Mouse (Mus musculus) MEL (cell line): ENCODE measurements around the gene Btnl4. TPM values are rescaled to one million over a fixed set of nuclear protein-coding genes. Genes with fewer than 3 reads are reported as not detected.

Source experiments
- DNase-seq: peaks from one replicate; pipeline ENCODE4 v3.0.0; 2011; ENCODE audit warnings: low read depth, low spot score
- H3K27ac ChIP-seq: 2 replicates; pipeline ENCODE4 v1.5.1; 2012; ENCODE audit warnings: low read depth, mild to moderate bottlenecking, control low read depth, low read length, moderate library complexity; ENCODE audit not compliant: control insufficient read depth
- H3K27me3 ChIP-seq, 2 experiments: fragments of 150-350 bp in 1 of 2; sonication (generic) in 1 of 2; 2 replicates each; pipeline ENCODE4 v1.6.1; 2012; ENCODE audit warnings: low read length in 2 of 2, mild to moderate bottlenecking in 2 of 2, improper control_type of control experiment in 1 of 2, moderate library complexity in 1 of 2; ENCODE audit not compliant: insufficient read depth in 2 of 2, control insufficient read depth in 1 of 2
- H3K36me3 ChIP-seq, 2 experiments: 2 replicates each; pipeline ENCODE4 v1.6.1; 2012 to 2014; ENCODE audit warnings: low read length in 2 of 2, improper control_type of control experiment in 1 of 2, inconsistent platforms in 1 of 2, mild to moderate bottlenecking in 1 of 2; ENCODE audit not compliant: insufficient read depth in 2 of 2, control insufficient read depth in 1 of 2
- H3K4me1 ChIP-seq, 2 experiments: fragments of 150-350 bp in 1 of 2; sonication (generic) in 1 of 2; 2 replicates each; pipeline ENCODE4 v1.6.1; 2012; ENCODE audit warnings: low read length in 2 of 2, improper control_type of control experiment in 1 of 2, mild to moderate bottlenecking in 1 of 2; ENCODE audit not compliant: insufficient read depth in 2 of 2, control insufficient read depth in 1 of 2
- H3K4me3 ChIP-seq, 2 experiments: fragments of 150-350 bp in 1 of 2; sonication (generic) in 1 of 2; 2 replicates each; pipeline ENCODE4 v1.5.1; 2012; ENCODE audit warnings: low read depth in 2 of 2, low read length in 2 of 2, mild to moderate bottlenecking in 2 of 2, moderate library complexity in 2 of 2, control low read depth in 1 of 2, improper control_type of control experiment in 1 of 2; ENCODE audit not compliant: control insufficient read depth in 1 of 2, insufficient read depth in 1 of 2
- H3K79me2 ChIP-seq: 2 replicates; pipeline ENCODE4 v1.6.1; 2012; ENCODE audit warnings: mild to moderate bottlenecking, low read length, moderate library complexity; ENCODE audit not compliant: control insufficient read depth, poor library complexity, insufficient read depth
- H3K9ac ChIP-seq: 2 replicates; pipeline ENCODE4 v1.6.1; 2012; ENCODE audit warnings: low read depth, mild to moderate bottlenecking, control low read depth, low read length, moderate library complexity; ENCODE audit not compliant: control insufficient read depth, poor library complexity, severe bottlenecking
- H3K9me3 ChIP-seq: fragments of 150-350 bp; sonication (generic); replicated peaks from 2 replicates; pipeline ENCODE4 v1.6.1; 2012; ENCODE audit warnings: mild to moderate bottlenecking, low read length, improper control_type of control experiment, moderate library complexity; ENCODE audit not compliant: insufficient read depth
- CTCF ChIP-seq, 3 experiments: IDR thresholded peaks in 2 of 3; conservative IDR thresholded peaks in 1 of 3; 2 replicates each; pipeline ENCODE4 v1.5.1; 2011 to 2012; ENCODE audit warnings: low read length in 3 of 3, low read depth in 2 of 3, mild to moderate bottlenecking in 2 of 3, improper control_type of control experiment in 1 of 3, inconsistent platforms in 1 of 3, mixed read lengths in 1 of 3, moderate library complexity in 1 of 3; ENCODE audit not compliant: control insufficient read depth in 1 of 3, insufficient read depth in 1 of 3, poor library complexity in 1 of 3, severe bottlenecking in 1 of 3
- ELF1 ChIP-seq: IDR thresholded peaks from 2 replicates; pipeline ENCODE4 v1.6.1; 2014; ENCODE audit warnings: low read depth, mild to moderate bottlenecking, inconsistent platforms, low read length, improper control_type of control experiment, moderate library complexity
- GABPA ChIP-seq: IDR thresholded peaks from 2 replicates; pipeline ENCODE4 v1.6.1; 2012; ENCODE audit warnings: low read depth, mild to moderate bottlenecking, inconsistent platforms, low read length, improper control_type of control experiment, moderate library complexity
- GATA1 ChIP-seq: IDR thresholded peaks from 2 replicates; pipeline ENCODE4 v1.6.1; 2011; ENCODE audit warnings: low read depth, low read length, improper control_type of control experiment
- HCFC1 ChIP-seq: IDR thresholded peaks from 2 replicates; pipeline ENCODE4 v1.6.1; 2012; ENCODE audit warnings: low read depth, mild to moderate bottlenecking, inconsistent platforms, low read length, improper control_type of control experiment, moderate library complexity
- JUND ChIP-seq: IDR thresholded peaks from 2 replicates; pipeline ENCODE4 v1.6.1; 2011; ENCODE audit warnings: low read depth, mild to moderate bottlenecking, improper control_type of control experiment, low read length
- MAFK ChIP-seq: IDR thresholded peaks from 2 replicates; pipeline ENCODE4 v1.6.1; 2011; ENCODE audit warnings: low read depth, mild to moderate bottlenecking, low read length, improper control_type of control experiment, borderline replicate concordance
- MAX ChIP-seq: IDR thresholded peaks from 2 replicates; pipeline ENCODE4 v1.6.1; 2011; ENCODE audit warnings: low read length, improper control_type of control experiment
- MEF2A ChIP-seq: IDR thresholded peaks from 2 replicates; pipeline ENCODE4 v1.6.1; 2014; ENCODE audit warnings: low read depth, mild to moderate bottlenecking, inconsistent platforms, low read length, improper control_type of control experiment; ENCODE audit not compliant: poor library complexity, insufficient replicate concordance, severe bottlenecking; ENCODE audit errors: extremely low read depth
- MXI1 ChIP-seq: IDR thresholded peaks from 2 replicates; pipeline ENCODE4 v1.6.1; 2011; ENCODE audit warnings: mild to moderate bottlenecking, low read depth, low read length, improper control_type of control experiment
- MYC ChIP-seq: IDR thresholded peaks from 2 replicates; pipeline ENCODE4 v1.6.1; 2011; ENCODE audit warnings: low read depth, mild to moderate bottlenecking, low read length, improper control_type of control experiment, moderate library complexity
- NELFE ChIP-seq: IDR thresholded peaks from 2 replicates; pipeline ENCODE4 v1.6.1; 2011; ENCODE audit warnings: low read depth, low read length, improper control_type of control experiment
- NRF1 ChIP-seq: IDR thresholded peaks from 2 replicates; pipeline ENCODE4 v1.6.1; 2014; ENCODE audit warnings: low read depth, mild to moderate bottlenecking, inconsistent platforms, low read length, improper control_type of control experiment, moderate library complexity; ENCODE audit not compliant: poor library complexity, insufficient read depth, severe bottlenecking
- POLR2AphosphoS5 ChIP-seq: IDR thresholded peaks from 2 replicates; pipeline ENCODE4 v1.6.1; 2012; ENCODE audit warnings: low read depth, borderline replicate concordance, mild to moderate bottlenecking, inconsistent platforms, low read length, moderate library complexity, mixed read lengths
- RAD21 ChIP-seq: IDR thresholded peaks from 2 replicates; pipeline ENCODE4 v1.6.1; 2011; ENCODE audit warnings: mild to moderate bottlenecking, low read depth, low read length, improper control_type of control experiment
- SIN3A ChIP-seq: IDR thresholded peaks from 2 replicates; pipeline ENCODE4 v1.6.1; 2012; ENCODE audit warnings: low read length, improper control_type of control experiment, inconsistent platforms
- SMC3 ChIP-seq: IDR thresholded peaks from 2 replicates; pipeline ENCODE4 v1.6.1; 2011; ENCODE audit warnings: low read depth, low read length, improper control_type of control experiment
- TAL1 ChIP-seq: IDR thresholded peaks from 2 replicates; pipeline ENCODE4 v1.6.1; 2012; ENCODE audit warnings: mild to moderate bottlenecking, inconsistent platforms, low read length, moderate library complexity, mixed read lengths
- USF2 ChIP-seq, 2 experiments: IDR thresholded peaks; 2 replicates each; pipeline ENCODE4 v1.6.1; 2011 to 2012; ENCODE audit warnings: improper control_type of control experiment in 2 of 2, low read length in 2 of 2, borderline replicate concordance in 1 of 2, inconsistent platforms in 1 of 2, low read depth in 1 of 2, mild to moderate bottlenecking in 1 of 2; ENCODE audit not compliant: insufficient read depth in 1 of 2
- ZC3H11A ChIP-seq: IDR thresholded peaks from 2 replicates; pipeline ENCODE4 v1.6.1; 2012; ENCODE audit warnings: low read depth, mild to moderate bottlenecking, inconsistent platforms, low read length, improper control_type of control experiment
- polyA plus RNA-seq, 2 experiments: library from polyadenylated mRNA; stranded (reverse) in 1 of 2; unstranded in 1 of 2; fragments of >175 nt in 1 of 2; fragments of >200 nt in 1 of 2; gene quantifications; 2 replicates each; pipeline versions ENCODE4 v1.2.1 to v1.2.4; 2012; ENCODE audit warnings: low replicate concordance in 2 of 2, low read depth in 1 of 2; ENCODE audit not compliant: insufficient read length in 2 of 2, insufficient read depth in 1 of 2, missing spikeins in 1 of 2
- total RNA-seq: library from RNA; depleted of rRNA; stranded (reverse); fragments of 300-350 nt; gene quantifications from 2 replicates; pipeline ENCODE4 v1.2.3, GENCODE M21; 2012

Gene Btnl4
- total and polyA plus RNA-seq, 3 experiments: not detected

DNA sequence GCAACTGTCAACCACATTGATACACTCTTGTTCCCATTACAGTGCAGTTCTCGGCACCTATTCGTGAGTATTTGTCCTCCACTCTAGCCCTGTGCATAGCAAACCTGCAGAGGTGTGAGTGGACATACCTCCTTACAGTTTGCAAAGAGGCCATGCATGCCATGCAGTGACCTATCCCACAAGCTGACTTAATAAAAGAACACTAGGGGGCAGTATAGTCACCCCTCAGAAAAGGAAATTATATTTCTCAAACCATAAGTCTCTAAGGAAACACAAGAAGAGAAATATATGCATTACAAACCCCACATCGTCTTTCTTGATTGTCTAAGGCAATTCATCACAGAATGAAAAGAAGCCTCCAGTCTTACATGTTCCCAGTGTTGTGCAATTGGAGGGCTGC lies 37.3 kb downstream of the Btnl4 start:
- no peaks in the 10 kb centered on the region for H3K4me1 ChIP-seq
- peaks cover 0 to 5% of the 10 kb centered on the region in 2 experiments for H3K27me3 ChIP-seq
- no peaks in the 10 kb centered on the region for H3K36me3 ChIP-seq
- no peak overlapping the region for H3K4me3 ChIP-seq
- H3K9me3 ChIP-seq: no peaks in the 10 kb centered on the region
- H3K79me2 ChIP-seq: no peaks in the 10 kb centered on the region
- DNase-seq: peak; percentile 61
- TF ChIP-seq MYC (0 out of 2 replicates have a peak, but pooled peaks have one; percentile 37), SMC3 (peak; percentile 79), USF2 (IDR thresholded peaks at IDR 0.05; ENCODE audit: borderline replicate concordance in 1 of 2, insufficient read depth in 1 of 2, low read depth in 1 of 2, low read length in 2 of 2) (no peak), MAFK (no peak), TAL1 (no peak), RAD21 (peak; percentile 82), MAX (no peak), ZC3H11A (peak; percentile 63), NRF1 (no peak), CTCF (IDR thresholded peaks at IDR 0.05 in 2 of 3, conservative IDR thresholded peaks at IDR 0.05 in 1 of 3; ENCODE audit: control insufficient read depth in 1 of 3, insufficient read depth in 1 of 3, low read depth in 2 of 3, low read length in 3 of 3, poor library complexity in 1 of 3, severe bottlenecking in 1 of 3) (peak; percentile 34 to 79 (median 76))
- no peak overlapping the region for H3K9ac ChIP-seq
- no peak overlapping the region for H3K27ac ChIP-seq

DNA sequence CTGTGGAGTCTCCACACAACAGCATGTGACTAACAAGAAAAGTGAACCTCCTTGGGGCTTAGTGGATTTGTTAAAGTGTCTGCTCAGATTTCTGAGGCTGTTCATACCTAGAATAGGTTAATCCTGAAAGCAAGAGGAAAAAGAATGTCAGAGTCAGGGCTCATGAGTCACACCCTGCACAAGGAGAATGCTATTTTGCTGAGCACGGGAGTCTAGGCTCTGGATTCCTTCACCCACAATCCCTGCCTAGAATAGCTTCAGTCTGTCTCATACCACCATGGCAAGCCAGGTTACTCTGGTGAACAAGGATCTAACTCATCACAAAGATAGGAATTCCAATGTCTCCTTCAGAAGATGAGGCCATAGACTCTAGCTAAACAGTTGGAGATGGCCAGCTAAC lies 38.5 kb downstream of the Btnl4 start:
- H3K4me3 ChIP-seq: no peak overlapping the region
- H3K36me3 ChIP-seq: no peaks in the 10 kb centered on the region
- TF ChIP-seq POLR2AphosphoS5 (no peak), ELF1 (no peak), TAL1 (no peak), SIN3A (no peak), MAFK (no peak)
- TF ChIP-seq, all 39 proteins: peak for 0
- DNase-seq: no peak
- Histone ChIP-seq H3K79me2 (no peaks in the 10 kb centered on the region), H3K27me3 (peaks cover 1 to 5% of the 10 kb centered on the region in 2 experiments), H3K27ac (no peak overlapping the region), H3K9me3 (no peaks in the 10 kb centered on the region), H3K9ac (no peak overlapping the region), H3K4me1 (no peaks in the 10 kb centered on the region)

DNA sequence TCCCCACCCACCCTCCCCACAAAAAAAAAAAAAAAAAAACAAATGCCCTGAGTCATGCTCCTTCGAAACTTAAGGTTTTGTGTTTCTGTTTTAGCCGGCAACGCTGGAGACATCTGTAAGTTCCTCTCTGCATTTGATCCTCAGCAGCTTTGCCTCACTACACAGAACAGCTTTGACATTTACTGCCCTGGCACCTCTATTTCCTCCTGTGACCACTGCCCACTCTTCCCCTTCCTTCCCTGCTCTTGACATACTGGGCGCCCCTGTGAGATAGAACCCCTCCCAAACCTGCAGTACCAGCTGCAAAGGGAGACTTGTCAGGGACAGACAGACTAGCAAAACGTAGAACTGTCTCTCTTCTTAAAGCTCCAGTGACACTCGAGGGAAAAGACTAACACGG lies 39.5 kb downstream of the Btnl4 start:
- no peaks in the 10 kb centered on the region for H3K4me1 ChIP-seq
- no peak overlapping the region for H3K9ac ChIP-seq
- DNase-seq: no peak
- no peak overlapping the region for H3K27ac ChIP-seq
- H3K79me2 ChIP-seq: no peaks in the 10 kb centered on the region
- TF ChIP-seq MXI1: no peak
- no peak for TF ChIP-seq GATA1
- no peak for TF ChIP-seq TAL1
- TF ChIP-seq CTCF (IDR thresholded peaks at IDR 0.05 in 2 of 3, conservative IDR thresholded peaks at IDR 0.05 in 1 of 3; ENCODE audit: control insufficient read depth in 1 of 3, insufficient read depth in 1 of 3, low read depth in 2 of 3, low read length in 3 of 3, poor library complexity in 1 of 3, severe bottlenecking in 1 of 3): no peak
- TF ChIP-seq JUND: no peak
- TF ChIP-seq GABPA: no peak
- TF ChIP-seq NELFE: no peak
- TF ChIP-seq HCFC1: no peak
- TF ChIP-seq MEF2A: no peak
- H3K36me3 ChIP-seq: no peaks in the 10 kb centered on the region
- no peaks in the 10 kb centered on the region for H3K9me3 ChIP-seq
- H3K4me3 ChIP-seq: no peak overlapping the region
- peaks cover 1 to 2% of the 10 kb centered on the region in 2 experiments for H3K27me3 ChIP-seq
